Mouse (Mus musculus) gastrocnemius, postnatal 36 days (tissue): ENCODE measurements around the gene Rnf167. TPM values are rescaled to one million over a fixed set of nuclear protein-coding genes. Genes with fewer than 3 reads are reported as not detected.
A peak's percentile ranks its signal among the peaks of the same experiment; 100 is the strongest.

ENCODE experiments used
- DNase-seq, 2 experiments: peaks; one replicate each; pipeline ENCODE4 v3.0.0; 2022
- intact Hi-C: fragments of 180-260 bp; cut with DNase I; formaldehyde crosslinking; loops from one replicate; pipeline ENCODE4 v1.15.1; 2025
- long read RNA-seq, 2 experiments: library from polyadenylated mRNA; stranded (forward); transcript quantifications; one replicate each; pipeline ENCODE4 v2.0.0; 2021
- total RNA-seq, 2 experiments: library from RNA; stranded (reverse); gene quantifications; 2 replicates each; pipeline ENCODE4 v1.2.3; 2021

The Rnf167 gene
- total RNA-seq: 10 to 100 TPM; 27.3 to 33.8 TPM
- long read RNA-seq, experiment 1, transcript Rnf167-201 (9 exons, 1,833 nt): major isoform, 15 of 18 reads
- long read RNA-seq, experiment 1, partial matches to known transcripts: 2 of 18 reads
- long read RNA-seq, experiment 1, other reads (novel, unspliced or antisense): 1 of 18 reads
- long read RNA-seq, experiment 2, transcript Rnf167-201 (9 exons, 1,833 nt): major isoform, 20 of 29 reads
- long read RNA-seq, experiment 2, partial matches to known transcripts: 4 of 29 reads
- long read RNA-seq, experiment 2, other reads (novel, unspliced or antisense): 5 of 29 reads

DNA sequence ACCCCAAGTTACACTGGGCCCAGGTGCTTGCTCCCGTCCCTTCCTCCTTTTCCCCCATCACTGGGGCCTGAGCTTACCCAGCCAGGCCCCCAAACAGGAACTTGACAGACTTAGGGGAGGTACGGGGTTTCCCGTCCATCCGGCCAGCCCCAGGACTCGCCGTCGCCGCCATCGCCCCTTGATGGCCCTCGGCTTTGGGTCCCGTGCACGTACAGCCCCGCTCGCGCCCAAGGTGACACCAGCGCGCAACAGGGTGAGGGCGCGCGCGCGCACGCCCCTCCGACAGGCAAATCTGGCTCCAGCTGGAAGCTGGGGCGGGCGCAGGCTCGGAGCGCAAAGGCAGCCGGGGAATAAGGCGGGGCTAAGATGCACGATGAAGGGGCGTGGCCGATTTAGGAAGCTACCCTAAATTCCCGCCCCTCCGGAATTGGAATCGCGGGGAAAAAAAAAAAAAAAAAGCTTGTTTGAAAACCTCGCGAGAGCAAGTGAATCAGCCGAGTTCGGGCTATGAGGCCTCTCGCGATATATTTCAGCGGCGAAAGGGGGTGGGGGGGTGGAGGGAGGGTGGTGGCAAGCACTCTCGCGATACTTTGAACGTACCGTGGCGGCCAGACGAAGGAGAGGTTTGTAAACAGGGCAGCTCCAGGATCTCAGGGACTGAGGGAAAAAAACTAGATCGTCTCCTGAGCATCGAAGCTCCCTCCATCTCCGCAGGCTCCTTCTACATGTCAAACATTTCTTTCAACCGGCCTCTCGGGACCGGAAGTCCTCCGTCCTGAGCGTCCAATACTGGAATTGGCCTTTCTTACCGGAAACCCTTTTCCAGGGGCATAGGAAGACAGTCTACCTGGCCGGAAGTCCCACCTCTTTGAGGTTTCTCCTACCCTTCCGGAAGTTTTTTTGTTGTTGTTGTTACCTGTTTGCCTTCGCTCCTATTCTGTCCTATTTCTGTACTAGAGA, at the start of gene Rnf167, which contains the start of gene Slc25a11:
TSS of gene Rnf167 (plus strand) at position 545 of the 960 bp plus-strand sequence.
TSS of gene Slc25a11 (minus strand) at position 789 of the 960 bp plus-strand sequence.
- DNase-seq: peak; percentile 89 to 92
- intact Hi-C loops: no loop called here

DNA sequence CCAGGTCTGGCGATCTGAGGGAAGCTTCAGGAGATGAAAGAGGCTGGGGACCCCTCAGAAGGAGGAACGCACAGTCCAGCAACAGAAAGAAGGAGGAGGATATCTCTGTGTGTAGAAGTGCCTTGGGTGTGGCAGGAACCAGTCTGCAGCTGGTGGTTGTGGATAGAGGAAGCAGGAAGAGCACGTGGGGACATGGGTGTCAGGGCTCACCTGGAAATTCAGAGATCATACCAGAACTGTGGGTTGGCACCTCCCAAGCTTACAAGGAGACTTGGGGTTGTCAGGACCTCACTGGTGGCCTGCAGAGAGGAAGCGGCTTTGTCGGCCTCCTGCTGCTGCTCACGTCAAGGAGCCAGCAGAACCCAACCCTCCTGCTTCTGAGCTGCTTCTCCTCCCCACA, 49.7 kb upstream of the Rnf167 start:
- intact Hi-C loops: no loop called here
- no peak for DNase-seq

DNA sequence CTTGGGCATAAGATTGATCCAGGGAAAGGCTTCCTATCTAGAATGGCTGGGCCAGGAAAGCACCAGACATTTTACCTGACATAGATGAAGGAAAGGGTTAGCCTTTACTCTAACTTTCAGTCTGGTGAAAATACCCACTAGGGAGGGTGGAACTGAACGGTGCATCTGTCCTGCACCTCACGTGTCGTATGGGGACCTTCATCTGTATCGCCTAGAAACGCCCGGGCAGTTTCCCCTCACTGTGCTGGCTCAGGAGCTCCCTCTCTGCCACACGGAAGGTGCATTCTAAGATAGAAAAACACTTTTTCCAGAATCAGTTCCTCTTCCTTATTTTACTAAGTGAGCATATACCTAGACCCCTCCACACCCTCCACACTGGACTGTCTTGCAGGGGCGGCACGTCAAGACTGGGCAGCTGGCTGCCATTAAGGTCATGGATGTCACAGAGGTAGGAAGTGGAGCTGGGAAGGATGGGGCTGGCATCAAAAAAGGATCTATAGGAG, 48.5 kb upstream of the Rnf167 start:
- intact Hi-C loops: no loop called here
- no peak for DNase-seq

DNA sequence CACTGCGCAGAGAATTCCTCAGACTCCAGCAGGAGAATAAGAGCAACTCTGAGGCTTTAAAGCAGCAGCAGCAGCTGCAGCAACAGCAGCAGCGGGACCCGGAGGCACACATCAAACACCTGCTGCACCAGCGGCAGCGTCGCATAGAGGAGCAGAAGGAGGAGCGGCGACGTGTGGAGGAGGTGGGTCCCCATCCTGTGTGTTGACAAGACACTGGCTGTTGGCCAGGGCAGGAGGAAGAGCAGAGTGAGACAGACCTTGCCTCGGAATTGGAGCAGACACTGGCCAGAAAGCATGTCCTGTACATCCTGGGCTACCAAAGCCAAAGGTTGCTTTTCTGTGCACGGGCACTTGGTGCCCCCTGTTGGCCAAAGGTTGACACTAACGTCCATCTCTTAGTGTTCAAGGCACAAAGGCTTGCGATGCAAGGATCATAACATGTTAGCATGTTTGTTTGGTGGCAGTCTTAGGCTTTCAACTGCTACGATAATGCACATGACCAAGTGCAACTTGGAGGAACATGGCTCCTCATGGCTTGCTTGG, 41.9 kb upstream of the Rnf167 start:
- DNase-seq: peak; percentile 64 to 74
- intact Hi-C loops: loop anchor here (2.0 to 5.0 kb wide), 3 partner anchors 68 to 173 kb away; partner anchors contain the start of genes Arrb2 and Gltpd2

DNA sequence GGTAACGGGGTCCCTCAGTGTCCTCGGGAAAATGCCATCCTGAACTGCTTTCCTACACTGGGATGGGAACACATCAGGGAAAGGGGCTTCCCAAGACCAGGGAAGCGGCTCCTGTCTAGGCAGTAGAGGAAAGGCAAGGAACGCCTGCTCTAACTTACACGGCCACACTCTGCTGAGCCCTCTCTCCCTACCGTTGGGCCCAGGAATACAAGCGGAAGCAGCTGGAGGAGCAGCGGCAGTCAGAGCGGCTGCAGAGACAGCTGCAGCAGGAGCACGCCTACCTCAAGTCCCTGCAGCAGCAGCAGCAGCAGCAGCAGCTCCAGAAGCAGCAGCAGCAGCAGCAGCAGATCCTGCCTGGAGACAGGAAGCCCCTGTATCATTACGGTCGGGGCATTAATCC, 40.3 kb upstream of the Rnf167 start:
- intact Hi-C loops: loop anchor here (5.0 kb wide), 2 partner anchors 69 to 174 kb away; partner anchors contain the start of gene Arrb2
- no peak for DNase-seq

DNA sequence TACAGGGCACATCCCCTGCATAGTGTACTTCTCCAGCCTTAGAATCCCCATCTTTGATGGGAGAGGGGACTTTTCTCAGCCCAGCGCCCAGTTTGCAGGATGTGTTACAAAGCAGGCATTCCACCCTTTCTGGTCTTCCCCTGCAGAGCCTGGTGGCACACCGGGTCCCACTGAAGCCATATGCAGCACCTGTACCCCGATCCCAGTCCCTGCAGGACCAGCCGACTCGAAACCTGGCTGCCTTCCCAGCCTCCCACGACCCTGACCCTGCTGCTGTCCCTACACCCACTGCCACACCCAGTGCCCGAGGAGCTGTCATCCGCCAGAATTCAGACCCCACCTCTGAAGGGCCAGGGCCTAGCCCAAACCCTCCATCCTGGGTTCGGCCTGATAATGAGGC, 39.4 kb upstream of the Rnf167 start:
- intact Hi-C loops: loop anchor here (5.0 kb wide), 2 partner anchors 70 to 175 kb away; partner anchors contain the start of gene Arrb2
- no peak for DNase-seq

DNA sequence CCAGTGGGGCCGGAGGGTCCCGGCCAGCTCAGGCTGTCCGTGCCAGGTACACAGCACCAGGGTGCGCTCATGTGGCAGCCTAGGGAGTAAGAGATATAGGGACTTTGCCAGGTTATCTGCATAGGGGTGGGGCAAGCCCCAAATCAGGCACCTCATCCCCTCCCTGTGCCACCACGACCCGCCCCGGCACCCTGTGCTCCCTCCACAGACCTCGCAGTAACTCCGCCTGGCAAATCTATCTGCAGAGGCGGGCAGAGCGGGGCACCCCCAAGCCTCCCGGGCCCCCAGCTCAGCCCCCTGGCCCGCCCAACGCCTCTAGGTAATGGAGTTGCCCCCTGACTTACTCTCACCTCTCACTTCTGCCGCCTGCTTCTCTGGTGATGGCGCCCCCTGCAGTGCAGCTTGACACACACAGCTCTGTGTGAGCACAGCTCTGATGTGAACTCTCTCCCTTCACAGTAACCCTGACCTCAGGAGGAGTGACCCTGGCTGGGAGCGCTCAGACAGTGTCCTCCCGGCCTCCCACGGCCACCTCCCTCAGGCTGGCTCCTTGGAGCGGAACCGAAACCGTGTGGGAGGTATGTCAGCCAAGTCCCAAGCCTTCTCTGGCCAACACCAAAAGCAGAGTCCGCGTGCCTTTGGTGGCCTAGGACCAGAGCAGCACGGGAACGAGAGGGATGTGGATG, 38.5 kb upstream of the Rnf167 start:
- DNase-seq: no peak
- intact Hi-C loops: loop anchor here (5.0 kb wide), 2 partner anchors 71 to 176 kb away; partner anchors contain the start of gene Arrb2

DNA sequence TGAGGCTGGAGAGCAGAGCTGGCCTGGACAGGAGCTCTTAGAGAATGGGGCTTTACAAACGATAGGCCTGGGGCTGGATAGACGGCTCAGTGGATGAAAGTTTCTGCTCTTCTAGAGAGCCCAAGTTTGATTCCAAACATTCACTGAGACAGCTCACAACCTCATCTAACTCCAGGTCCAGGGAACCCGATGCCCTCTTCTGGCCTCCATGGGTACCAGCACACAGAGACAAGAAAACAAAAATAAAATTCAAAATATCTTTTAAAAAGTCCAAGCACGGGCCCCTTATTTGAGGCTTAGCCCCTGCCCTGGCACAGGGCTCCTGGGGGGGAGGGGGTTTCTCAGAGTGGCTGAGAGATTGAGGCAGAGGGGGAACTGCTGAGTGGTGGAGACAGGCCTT, 36.3 kb upstream of the Rnf167 start:
- DNase-seq: no peak
- intact Hi-C loops: no loop called here

DNA sequence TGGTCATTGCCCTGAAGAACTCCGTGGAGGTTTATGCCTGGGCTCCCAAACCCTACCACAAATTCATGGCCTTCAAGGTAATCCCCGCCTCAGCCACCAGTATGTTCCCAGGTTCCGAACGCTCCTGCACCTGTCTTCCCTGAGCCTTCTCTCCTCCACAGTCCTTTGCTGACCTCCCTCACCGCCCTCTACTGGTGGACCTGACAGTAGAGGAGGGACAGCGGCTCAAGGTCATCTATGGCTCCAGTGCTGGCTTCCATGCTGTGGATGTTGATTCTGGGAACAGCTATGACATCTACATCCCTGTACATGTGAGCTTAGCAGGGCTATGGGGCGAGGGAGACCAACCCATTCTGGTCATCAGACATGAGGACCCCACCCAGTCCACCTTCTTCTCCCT, 34.5 kb upstream of the Rnf167 start:
- no peak for DNase-seq
- intact Hi-C loops: no loop called here

DNA sequence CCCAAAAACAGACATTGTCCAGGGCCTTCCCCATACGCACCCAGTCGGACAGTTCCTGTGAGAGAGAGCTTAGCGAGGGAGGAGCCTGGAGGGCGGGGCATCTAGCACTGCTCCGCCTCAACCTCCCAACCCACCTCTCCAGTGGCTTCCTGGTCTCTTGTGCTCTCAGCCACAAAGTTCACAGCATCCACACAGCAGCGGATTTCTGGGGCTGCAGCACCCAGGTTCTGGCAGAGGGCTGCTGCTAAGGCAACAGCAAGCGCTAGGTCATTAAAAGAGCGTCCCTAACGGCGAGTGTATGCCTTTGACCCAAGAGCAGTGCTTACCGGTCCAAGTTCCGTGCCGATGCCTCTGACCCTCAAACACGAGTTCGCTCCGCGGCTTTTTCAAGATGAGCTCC, 32.0 kb upstream of the Rnf167 start:
- peak; percentile 49 to 50 for DNase-seq
- intact Hi-C loops: no loop called here

DNA sequence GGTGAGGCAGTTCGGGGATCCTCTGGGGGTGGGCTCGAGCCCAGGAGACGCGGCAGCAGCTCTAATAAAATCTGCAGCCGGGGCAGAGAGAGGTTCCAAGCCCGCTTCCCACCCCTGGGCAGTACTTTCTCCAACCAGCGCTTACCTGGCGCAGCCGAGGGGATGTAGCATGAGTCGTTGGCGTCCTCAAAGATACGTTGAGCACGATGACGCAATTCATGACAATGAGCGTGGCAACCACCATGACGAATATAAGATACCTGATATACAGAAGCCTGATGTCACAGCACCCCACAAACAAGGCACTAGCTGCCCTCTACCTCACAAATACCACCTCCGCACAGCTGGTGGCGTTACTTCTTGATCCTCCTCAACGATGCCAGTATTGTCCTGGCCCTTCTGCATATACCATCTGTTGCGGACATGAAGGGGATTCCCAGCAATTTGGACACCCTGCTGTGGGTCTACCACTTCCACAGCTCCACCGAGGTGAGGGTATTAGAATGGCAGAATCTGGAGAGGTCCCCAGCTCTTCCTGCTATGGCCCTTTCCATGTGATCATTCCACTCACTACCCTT, 31.4 kb upstream of the Rnf167 start, which contains the start of gene 4930544D05Rik:
TSS of gene 4930544D05Rik (plus strand) at position 333 of the 578 bp plus-strand sequence.
- intact Hi-C loops: no loop called here
- DNase-seq: no peak

DNA sequence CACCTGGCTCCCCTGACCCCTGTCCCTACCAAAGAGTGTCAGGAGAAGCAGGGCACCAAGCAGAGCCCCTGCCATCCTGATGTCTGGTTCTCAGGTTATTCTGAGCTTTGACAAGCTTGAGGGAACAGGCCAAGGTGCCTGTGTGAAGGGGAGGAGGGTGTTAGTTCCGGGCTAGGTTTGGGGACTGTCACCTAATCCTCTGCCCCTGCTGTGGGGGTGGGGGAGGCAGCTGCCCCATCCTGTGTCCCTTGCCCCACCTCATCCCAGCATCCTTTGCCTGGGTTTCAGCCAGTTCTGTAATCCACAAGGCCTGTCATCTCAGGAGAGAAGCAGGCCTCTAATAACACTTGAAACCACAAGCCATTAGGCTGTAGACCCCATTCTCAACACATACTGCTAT, 27.9 kb upstream of the Rnf167 start, which contains the start of gene Chrne:
TSS of gene Chrne (minus strand) at position 116 of the 400 bp plus-strand sequence.
- peak in 1 of 2 experiments; percentile 28 for DNase-seq
- intact Hi-C loops: no loop called here

DNA sequence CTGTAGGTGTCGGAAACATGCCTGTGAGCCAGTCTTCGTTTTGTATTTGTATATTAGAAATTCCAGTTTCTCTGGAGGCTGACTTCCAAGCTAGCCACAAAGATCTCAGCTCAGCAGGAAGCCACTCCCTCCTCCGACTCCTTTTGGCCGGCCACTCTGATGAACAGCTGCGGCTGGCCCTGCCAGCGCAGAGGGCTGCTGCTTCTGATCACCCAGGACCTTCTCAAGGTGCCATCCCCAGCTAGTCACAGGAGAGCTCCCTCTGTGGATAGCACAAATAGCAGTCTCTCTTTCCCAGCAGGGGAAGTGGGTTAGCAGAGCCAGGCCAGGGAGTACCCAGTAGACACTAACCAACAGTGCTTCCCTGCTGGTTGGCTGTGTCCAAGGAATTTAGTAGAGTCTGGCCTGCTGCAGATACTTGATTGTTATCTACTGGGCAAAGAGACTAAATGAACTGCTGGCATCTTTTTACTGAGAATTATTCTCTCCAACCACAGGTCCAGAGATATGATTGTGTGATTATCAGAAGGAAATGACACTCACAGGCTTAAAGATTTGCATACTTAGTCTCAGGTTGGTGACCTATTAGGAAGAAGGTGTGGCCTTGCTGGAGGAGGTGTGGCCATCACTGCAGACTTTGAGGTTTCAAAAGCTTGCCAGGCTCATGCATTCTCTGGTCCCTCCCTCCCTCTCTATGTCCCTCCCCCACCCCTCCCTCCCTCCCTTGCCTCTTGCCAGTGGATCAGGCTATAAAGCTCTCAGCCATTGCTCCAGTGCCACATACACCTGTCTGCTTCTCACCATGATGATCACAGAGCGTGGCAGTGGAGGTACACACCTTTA, 24.8 kb upstream of the Rnf167 start:
- intact Hi-C loops: no loop called here
- DNase-seq: no peak

DNA sequence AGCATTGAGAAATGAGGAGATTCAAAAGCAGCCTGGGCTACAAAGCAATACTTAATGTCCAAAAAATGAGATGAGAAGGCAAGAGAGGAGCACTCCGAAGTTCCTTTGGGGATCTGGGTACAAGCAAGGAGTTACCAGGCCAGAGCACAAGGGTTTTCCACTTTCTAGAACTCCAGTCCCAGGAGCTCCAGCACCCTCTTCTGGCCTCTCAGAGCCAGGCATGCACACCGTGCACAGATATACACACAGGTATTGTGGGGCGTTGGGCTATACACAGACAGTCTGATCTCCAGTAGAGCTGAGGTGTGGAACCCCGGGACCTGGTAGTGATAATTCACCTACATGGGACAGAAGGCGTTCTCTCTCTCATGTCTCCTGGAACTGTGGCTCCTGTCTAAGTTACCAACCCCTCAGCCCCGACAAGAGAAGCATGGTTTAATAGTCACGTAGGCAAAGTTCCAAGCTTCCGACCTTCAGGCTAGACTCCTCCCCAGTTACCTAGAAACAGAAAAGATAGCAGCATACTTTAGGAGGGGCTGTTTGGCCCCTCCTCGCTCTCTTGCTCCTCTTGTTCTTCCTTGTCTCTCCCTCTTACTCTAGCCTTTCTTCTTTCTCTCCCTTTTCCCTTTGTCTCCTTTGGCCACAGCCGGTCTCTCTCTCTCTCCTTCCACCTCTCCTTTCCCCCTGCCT, 23.8 kb upstream of the Rnf167 start:
- intact Hi-C loops: no loop called here

DNA sequence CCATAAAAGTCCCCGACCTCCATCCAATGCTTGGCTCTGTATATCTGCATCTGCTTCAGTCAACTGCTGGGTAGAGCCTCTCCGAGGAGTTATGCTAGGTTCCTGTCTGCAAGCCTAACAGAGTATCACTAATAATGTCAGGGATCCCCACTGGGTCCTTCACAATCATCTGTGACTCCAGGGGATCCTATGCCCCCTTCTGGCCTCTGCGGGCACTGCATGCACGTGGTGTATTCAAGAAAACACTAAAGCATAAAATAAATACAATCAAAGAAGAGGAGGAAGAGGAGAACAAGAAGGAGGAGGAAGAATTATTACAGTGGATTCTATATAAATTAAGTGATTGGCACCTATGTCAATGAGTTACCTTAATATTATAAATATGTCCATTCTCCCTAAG, 21.6 kb upstream of the Rnf167 start:
- DNase-seq: no peak
- intact Hi-C loops: loop anchor here (5.0 kb wide), 1 partner anchor 132 kb away; no protein-coding TSS in a partner anchor

More for the DNA sequence above, 23.8 kb upstream of the Rnf167 start:
- DNase-seq: no peak

DNA sequence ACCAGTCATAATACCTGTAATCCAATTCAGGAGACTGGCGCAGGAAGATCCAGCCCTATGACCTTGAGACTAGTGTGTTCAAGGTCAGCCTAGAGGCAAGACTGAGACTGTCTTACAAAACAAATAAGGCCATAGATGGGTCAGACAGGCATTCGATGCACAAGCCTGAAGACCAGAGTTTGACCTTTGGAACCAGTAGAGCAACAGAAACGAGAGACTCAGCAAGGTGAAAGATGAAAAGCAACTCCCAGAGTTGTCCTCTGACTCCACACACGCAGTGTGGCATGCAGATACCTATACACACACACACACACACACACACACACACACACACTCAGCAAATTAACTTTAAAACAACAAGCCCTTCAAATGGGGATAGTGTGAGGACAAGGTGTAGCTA, 20.2 kb upstream of the Rnf167 start:
- intact Hi-C loops: loop anchor here (5.0 kb wide), 1 partner anchor 130 kb away; no protein-coding TSS in a partner anchor

DNA sequence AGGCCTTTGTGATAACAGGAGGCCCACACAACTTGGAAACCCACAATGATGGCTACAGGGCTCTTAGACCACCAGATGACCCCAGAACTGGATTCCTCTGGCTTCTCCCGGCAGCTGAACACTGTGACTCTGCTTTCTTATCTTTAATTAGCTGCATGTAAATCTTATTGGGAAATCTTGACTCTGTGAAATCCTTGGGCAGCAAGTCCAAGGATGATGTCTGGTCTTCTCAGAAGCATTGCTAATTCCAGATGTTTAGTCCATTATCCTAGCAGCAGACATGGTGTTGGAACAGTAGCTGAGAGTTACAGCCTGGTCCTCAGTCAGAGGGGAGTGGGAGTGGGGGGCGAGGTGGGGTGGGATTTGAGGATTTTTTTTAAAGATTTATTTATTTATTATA, 18.6 kb upstream of the Rnf167 start:
- intact Hi-C loops: loop anchor here (5.0 kb wide), 1 partner anchor 129 kb away; no protein-coding TSS in a partner anchor
- DNase-seq: no peak

More for the DNA sequence above, 20.2 kb upstream of the Rnf167 start:
- DNase-seq: no peak

DNA sequence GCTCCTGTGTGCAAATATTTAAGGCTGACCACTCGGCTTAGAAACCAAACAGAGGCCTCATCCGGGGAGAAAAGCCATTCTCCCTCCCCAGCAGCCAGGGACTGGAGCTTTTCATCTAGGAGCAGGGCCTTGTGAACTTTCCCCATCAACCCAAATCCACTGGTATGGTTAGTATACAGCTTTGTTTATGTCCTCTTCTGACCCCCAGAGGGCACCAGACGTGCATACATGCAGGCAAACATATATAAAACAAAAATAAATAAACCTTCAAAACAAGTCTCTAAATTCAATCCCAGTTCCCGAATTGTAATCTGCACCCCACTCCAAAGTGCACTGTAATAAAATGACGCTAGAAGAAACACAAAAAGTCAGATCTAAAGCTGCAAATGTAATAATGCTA, 17.5 kb upstream of the Rnf167 start:
- DNase-seq: no peak
- intact Hi-C loops: loop anchor here (5.0 kb wide), 1 partner anchor 128 kb away; no protein-coding TSS in a partner anchor
